Mouse (Mus musculus) leukemia stem cell, adult 10-12 weeks (primary cell): Measurements from ENCODE around the gene Acp7. TPM values are rescaled to one million over a fixed set of nuclear protein-coding genes. Genes with fewer than 3 reads are reported as not detected.

Experiments used
- polyA plus RNA-seq: library from polyadenylated mRNA; stranded (reverse); fragments of >175 nt; gene quantifications from 2 replicates; pipeline ENCODE4 v1.2.3, GENCODE M21; 2012; ENCODE audit warnings: low replicate concordance

Gene Acp7
- polyA plus RNA-seq, result not detected in 2 replicates

DNA sequence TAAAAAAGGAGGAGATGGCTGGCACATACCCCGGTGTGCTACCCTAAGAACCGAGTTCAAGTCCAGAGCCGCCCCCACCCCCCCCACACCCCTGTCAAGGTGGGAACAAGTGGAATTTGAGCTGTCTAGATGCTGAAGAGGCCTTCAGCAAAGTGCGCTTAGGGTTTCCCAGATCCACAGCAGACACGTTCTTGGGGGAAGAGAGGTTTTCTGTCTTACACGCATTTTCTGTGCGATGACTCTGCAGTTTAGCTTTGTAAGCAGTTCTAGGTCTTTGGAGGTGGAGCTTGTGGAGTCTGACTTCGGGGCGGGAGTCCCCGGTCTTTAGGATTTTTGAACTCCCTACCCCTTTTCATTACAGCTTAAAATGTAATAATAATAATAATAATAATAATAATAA lies at the start of gene Acp7:
TSS of gene Acp7 (minus strand) at position 260 of the 400 bp plus-strand sequence.

DNA sequence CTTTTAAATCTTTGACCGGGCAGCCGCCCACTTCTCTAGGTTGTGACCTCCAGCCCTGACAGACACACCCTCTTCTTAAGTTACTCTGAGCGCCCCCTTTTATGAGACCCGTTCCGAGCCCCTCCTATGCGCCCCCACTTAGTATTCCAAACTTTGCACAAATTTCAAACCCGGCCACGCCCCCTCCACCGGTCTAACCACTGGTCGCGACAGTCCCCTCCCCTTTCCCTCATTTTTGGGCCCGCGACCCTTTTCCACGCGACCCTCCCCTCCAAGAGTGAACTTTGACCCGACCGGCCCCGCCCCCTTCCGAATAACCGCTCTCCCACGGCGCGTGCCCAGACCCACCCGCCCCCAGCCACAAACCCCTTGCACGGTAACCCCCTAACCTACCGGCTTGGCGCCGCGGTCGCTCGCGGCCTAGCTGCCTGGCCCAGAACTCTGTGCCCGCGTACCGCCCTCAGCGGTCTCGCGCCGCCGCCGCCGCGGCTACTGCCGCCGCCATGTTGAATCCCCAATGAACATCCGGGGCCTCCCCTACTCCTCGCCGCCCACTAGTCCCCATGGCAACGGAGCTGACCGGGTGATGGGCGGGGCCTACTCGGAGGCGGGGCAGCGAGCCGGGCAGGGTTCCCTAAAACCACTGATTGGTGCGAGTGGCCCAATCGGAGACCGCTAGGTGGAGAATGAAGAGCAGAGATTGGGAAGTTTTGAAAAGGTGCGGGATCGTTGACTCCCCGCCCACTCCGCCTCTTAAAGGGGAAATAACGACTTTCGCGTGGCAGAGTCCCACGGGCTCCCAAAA lies 33.3 kb downstream of the Acp7 start, which contains the start of the genes Samd4b and Pak4:
TSS of gene Samd4b (minus strand) at position 503 of the 805 bp plus-strand sequence.
TSS of gene Pak4 (minus strand) at position 544 of the 805 bp plus-strand sequence.

Other genes with a start within 250 kb of the Acp7 start
- 11.5 and 21.2 TPM in 2 replicates for gene Med29, start 238.6 kb downstream of the Acp7 start, polyA plus RNA-seq
- gene Paf1, start 238.4 kb downstream of the Acp7 start, polyA plus RNA-seq, result 69.3 and 112 TPM in 2 replicates
- 0.46 and 2.5 TPM in 2 replicates for gene Gmfg, start 193.9 kb downstream of the Acp7 start, polyA plus RNA-seq
- 0.54 and 0.84 TPM in 2 replicates for gene Lrfn1, start 179.4 kb downstream of the Acp7 start, polyA plus RNA-seq
- gene Ifnl2, start 120.9 kb downstream of the Acp7 start, polyA plus RNA-seq, result not detected in 2 replicates
- not detected in 2 replicates for gene Ifnl3, start 108.5 kb downstream of the Acp7 start, polyA plus RNA-seq
- not detected in 2 replicates for gene Sycn, start 90.4 kb downstream of the Acp7 start, polyA plus RNA-seq
- gene Nccrp1, start 84.1 kb downstream of the Acp7 start, polyA plus RNA-seq, result 0.15 and 0.30 TPM in 2 replicates
- gene Samd4b, start 33.2 kb downstream of the Acp7 start, polyA plus RNA-seq, result 121 and 137 TPM in 2 replicates
- gene Pak4, start 33.1 kb downstream of the Acp7 start, polyA plus RNA-seq, result 59.1 and 63.0 TPM in 2 replicates
- gene Fbxo27, start 61.5 kb upstream of the Acp7 start, polyA plus RNA-seq, result 0.26 TPM in 2 replicates
- 0.34 and 0.60 TPM in 2 replicates for gene Fbxo17, start 85.5 kb upstream of the Acp7 start, polyA plus RNA-seq
- gene Mrps12, start 110.5 kb upstream of the Acp7 start, polyA plus RNA-seq, result 270 and 504 TPM in 2 replicates
- gene Sars2, start 110.7 kb upstream of the Acp7 start, polyA plus RNA-seq, result 52.8 and 59.0 TPM in 2 replicates
- 0.23 TPM in 1 of 2 replicates, not detected in the other for gene Ccer2, start 124.8 kb upstream of the Acp7 start, polyA plus RNA-seq
- 114 and 160 TPM in 2 replicates for gene Sirt2, start 135.4 kb upstream of the Acp7 start, polyA plus RNA-seq
- gene Nfkbib, start 136.2 kb upstream of the Acp7 start, polyA plus RNA-seq, result 136 and 205 TPM in 2 replicates
- 96.6 and 114 TPM in 2 replicates for gene Rinl, start 157.6 kb upstream of the Acp7 start, polyA plus RNA-seq
- 590 and 675 TPM in 2 replicates for gene Hnrnpl, start 177.2 kb upstream of the Acp7 start, polyA plus RNA-seq
- 3.3 and 24.2 TPM in 2 replicates for gene Ech1, start 193.9 kb upstream of the Acp7 start, polyA plus RNA-seq
- 2.6 TPM in 1 of 2 replicates, not detected in the other for gene Lgals4, start 202.5 kb upstream of the Acp7 start, polyA plus RNA-seq
- 7.4 and 7.6 TPM in 2 replicates for gene Lgals7, start 232.5 kb upstream of the Acp7 start, polyA plus RNA-seq